Mouse (Mus musculus) heart, postnatal 10 days (tissue): Measurements from ENCODE around the gene Ccdc141. TPM values are rescaled to one million over a fixed set of nuclear protein-coding genes. Genes with fewer than 3 reads are reported as not detected.

Experiments
- DNase-seq, 2 experiments: peaks; one replicate each; pipeline ENCODE4 v3.0.0; 2021
- intact Hi-C: fragments of 180-260 bp; cut with DNase I; formaldehyde crosslinking; loops from one replicate; pipeline ENCODE4 v1.15.1; 2025
- total RNA-seq, 2 experiments: library from RNA; stranded (reverse); gene quantifications; 2 replicates each; pipeline ENCODE4 v1.2.3; 2021

The Ccdc141 gene
- total RNA-seq, 2 experiments from 2014 or later = 185 to 219 TPM

- DNase-seq = no peak
- intact Hi-C loops = no loop called here
Observed at GRCm38 (mm10) chr2:77143536-77143935, 26.9 kb downstream of the Ccdc141 start.

GRCm38 (mm10) chr2:77138879-77139278, 31.6 kb downstream of the Ccdc141 start:
- intact Hi-C loops = no loop called here
- no peak for DNase-seq

GRCm38 (mm10) chr2:77134906-77135305, 35.5 kb downstream of the Ccdc141 start:
- DNase-seq = no peak
- intact Hi-C loops = no loop called here

GRCm38 (mm10) chr2:77133407-77133806, 37.0 kb downstream of the Ccdc141 start:
- no peak for DNase-seq
- intact Hi-C loops = loop anchor here (2.0 kb wide), 1 partner anchor 31 kb away; no protein-coding TSS in a partner anchor

GRCm38 (mm10) chr2:77126939-77127338, 43.5 kb downstream of the Ccdc141 start:
- DNase-seq = peak; percentile 48 to 55
- intact Hi-C loops = no loop called here

GRCm38 (mm10) chr2:77118102-77118501, 52.3 kb downstream of the Ccdc141 start:
- DNase-seq = no peak
- intact Hi-C loops = no loop called here

GRCm38 (mm10) chr2:77114335-77114734, 56.1 kb downstream of the Ccdc141 start:
- intact Hi-C loops = no loop called here
- no peak for DNase-seq

GRCm38 (mm10) chr2:77113867-77114266, 56.6 kb downstream of the Ccdc141 start:
- intact Hi-C loops = no loop called here
- DNase-seq = peak; percentile 53 to 62

GRCm38 (mm10) chr2:77113026-77113425, 57.4 kb downstream of the Ccdc141 start:
- DNase-seq = no peak
- intact Hi-C loops = no loop called here

- DNase-seq = no peak
- intact Hi-C loops = no loop called here
Observed at GRCm38 (mm10) chr2:77111095-77111494, 59.3 kb downstream of the Ccdc141 start.

GRCm38 (mm10) chr2:77110365-77110764, 60.1 kb downstream of the Ccdc141 start:
- intact Hi-C loops = no loop called here

GRCm38 (mm10) chr2:77109506-77110123, 60.8 kb downstream of the Ccdc141 start:
- intact Hi-C loops = no loop called here
- DNase-seq = peak; percentile 30 to 53

More at GRCm38 (mm10) chr2:77110365-77110764, 60.1 kb downstream of the Ccdc141 start:
- DNase-seq = no peak

GRCm38 (mm10) chr2:77108562-77108961, 61.9 kb downstream of the Ccdc141 start:
- intact Hi-C loops = no loop called here
- no peak for DNase-seq

GRCm38 (mm10) chr2:77106150-77106549, 64.3 kb downstream of the Ccdc141 start:
- intact Hi-C loops = no loop called here
- DNase-seq = no peak

- intact Hi-C loops = no loop called here
- DNase-seq = no peak
Observed at GRCm38 (mm10) chr2:77105006-77105715, 65.3 kb downstream of the Ccdc141 start.

GRCm38 (mm10) chr2:77102516-77102915, 67.9 kb downstream of the Ccdc141 start:
- intact Hi-C loops = no loop called here
- DNase-seq = no peak

- no peak for DNase-seq
Observed at GRCm38 (mm10) chr2:77099814-77100213, 70.6 kb downstream of the Ccdc141 start.

GRCm38 (mm10) chr2:77098769-77099168, 71.7 kb downstream of the Ccdc141 start:
- no peak for DNase-seq
- intact Hi-C loops = no loop called here

More at GRCm38 (mm10) chr2:77099814-77100213, 70.6 kb downstream of the Ccdc141 start:
- intact Hi-C loops = no loop called here

- intact Hi-C loops = no loop called here
Observed at GRCm38 (mm10) chr2:77091749-77092148, 78.7 kb downstream of the Ccdc141 start.

GRCm38 (mm10) chr2:77085313-77085712, 85.1 kb downstream of the Ccdc141 start:
- no peak for DNase-seq
- intact Hi-C loops = no loop called here

More at GRCm38 (mm10) chr2:77091749-77092148, 78.7 kb downstream of the Ccdc141 start:
- DNase-seq = no peak

- intact Hi-C loops = no loop called here
- DNase-seq = no peak
Observed at GRCm38 (mm10) chr2:77084629-77085028, 85.8 kb downstream of the Ccdc141 start.

GRCm38 (mm10) chr2:77081156-77081555, 89.3 kb downstream of the Ccdc141 start:
- intact Hi-C loops = no loop called here
- no peak for DNase-seq
